Comparison of ENCODE assay signal across 9 mouse cellular contexts in genomic region chr4:133388781-133389552, GRCm38 (mm10). TPM values are rescaled to one million over a fixed set of nuclear protein-coding genes. Genes with fewer than 3 reads are reported as not detected.
DNase-seq lines count a peak whose midpoint lies in the region; ATAC-seq lines count a peak whose summit lies in the region.
"Had no signal": no experiment of that assay in that cellular context is flagged by ENCODE, and none has a peak within 500 bp of the region (broad histone marks: within the 10 kb centered on the region; RNA-seq: fewer than 3 reads in every experiment).

No protein-coding gene starts in this region.

- 82% methylated on average over 16 of the region's 16 CpGs for WGBS in heart, embryonic 10.5 days
- 82% methylated on average over 16 of the region's 16 CpGs for WGBS in intestine, embryonic 16.5 days

- no peaks in the 10 kb centered on the region for H3K27me3 ChIP-seq in heart, embryonic 10.5 days (ENCODE audit: insufficient read depth, poor library complexity, severe bottlenecking)
- no peaks in the 10 kb centered on the region for H3K27me3 ChIP-seq in intestine, embryonic 16.5 days (replicated peaks; ENCODE audit: control insufficient read depth, insufficient read depth, low read length)
- H3K27me3 ChIP-seq: CH12.LX had no signal

- H3K4me3 ChIP-seq in heart, embryonic 10.5 days = no peak overlapping the region
- no peak overlapping the region for H3K4me3 ChIP-seq in intestine, embryonic 16.5 days (ENCODE audit: low read length)

- no peak overlapping the region for H3K4me2 ChIP-seq in intestine, embryonic 16.5 days (ENCODE audit: low read depth, low read length)

- DNase-seq in heart, adult 11 months = peak; percentile 98
- DNase-seq in heart, embryonic 10.5 days (ENCODE audit: low spot score) = no peak
- DNase-seq in adrenal gland, adult 2 months = peak; percentile 93
- DNase-seq in gastrocnemius, postnatal 10 days = peak; percentile 80
- DNase-seq in kidney, postnatal 36 days = peak; percentile 57 to 68
- DNase-seq in ovary, postnatal 10 days (ENCODE audit: low spot score) = no peak
- no peak for DNase-seq in retina, postnatal 1 day

- no peaks in the 10 kb centered on the region for H3K9me3 ChIP-seq in heart, embryonic 10.5 days
- no peaks in the 10 kb centered on the region for H3K9me3 ChIP-seq in intestine, embryonic 16.5 days (ENCODE audit: control insufficient read depth, low read length)

- no peak overlapping the region for H3K27ac ChIP-seq in heart, embryonic 10.5 days
- no peak overlapping the region for H3K27ac ChIP-seq in intestine, embryonic 16.5 days (ENCODE audit: low read length)

- peaks cover 47% of the 10 kb centered on the region for H3K4me1 ChIP-seq in heart, embryonic 10.5 days
- H3K4me1 ChIP-seq in intestine, embryonic 16.5 days (ENCODE audit: control insufficient read depth, insufficient read depth, low read length) = peaks cover 45% of the 10 kb centered on the region

- no peak for ATAC-seq in intestine, embryonic 16.5 days

- H3K36me3 ChIP-seq in heart, embryonic 10.5 days = peaks cover 4% of the 10 kb centered on the region; the same call in 1 of the 2 replicates
- no peaks in the 10 kb centered on the region for H3K36me3 ChIP-seq in intestine, embryonic 16.5 days (ENCODE audit: control insufficient read depth, insufficient read depth, low read length)

- no peak overlapping the region for H3K9ac ChIP-seq in intestine, embryonic 16.5 days (ENCODE audit: low read depth, low read length)

RNA-seq across cellular contexts. Expression of gene Slc9a1, which starts 19.5 kb away (rescaled TPM):
- 7.6 and 8.2 TPM in 2 replicates for polyA plus RNA-seq in heart, embryonic 10.5 days (2016; fragmentation: Nextera tagmentation; extraction: Ambion mirVana)
- total RNA-seq in adrenal gland, adult 2 months (2021) = 10 to 100 TPM; 57.8 to 69.0 TPM
- 104 and 127 TPM in 2 replicates for polyA plus RNA-seq in adrenal gland, adult 2 months (2012; rRNA removed)
- 10 to 100 TPM; 17.0 to 22.7 TPM for total RNA-seq in gastrocnemius, postnatal 10 days (2021)
- 9.1 and 9.2 TPM in 2 replicates for polyA plus RNA-seq in intestine, embryonic 16.5 days (2015; fragmentation: Nextera tagmentation; extraction: Ambion mirVana)

RNA-seq across cellular contexts. Expression of gene Wdtc1, which starts 35.7 kb away (rescaled TPM):
- polyA plus RNA-seq in heart, embryonic 10.5 days (2016; fragmentation: Nextera tagmentation; extraction: Ambion mirVana) = 13.4 and 14.2 TPM in 2 replicates
- 10 to 100 TPM; 56.3 to 56.9 TPM for total RNA-seq in adrenal gland, adult 2 months (2021)
- polyA plus RNA-seq in adrenal gland, adult 2 months (2012; rRNA removed) = 75.2 and 83.0 TPM in 2 replicates
- total RNA-seq in gastrocnemius, postnatal 10 days (2021) = 10 to 100 TPM; 48.9 to 49.0 TPM
- polyA plus RNA-seq in intestine, embryonic 16.5 days (2015; fragmentation: Nextera tagmentation; extraction: Ambion mirVana) = 11.4 and 12.8 TPM in 2 replicates

Comparison
In these comparisons a context has a peak if more than half of its experiments do, and no peak if none do; other contexts are left out.
1. DNase-seq: peak in heart, adult 11 months (single experiment), adrenal gland, adult 2 months (single experiment), gastrocnemius, postnatal 10 days (single experiment) and kidney, postnatal 36 days (2 of 2); none in heart, embryonic 10.5 days (single experiment), ovary, postnatal 10 days (single experiment) and retina, postnatal 1 day (single experiment).
2. RNA of gene Slc9a1, which starts 19.5 kb away (polyA plus RNA-seq): 104 to 127 TPM in adrenal gland, adult 2 months; 9.1 to 9.2 TPM in intestine, embryonic 16.5 days and 7.6 to 8.2 TPM in heart, embryonic 10.5 days; every median in the first group is over 10 times any median in the second.